Mouse (Mus musculus): Measurements from ENCODE around the gene Zbtb39. TPM values are rescaled to one million over a fixed set of nuclear protein-coding genes. Genes with fewer than 3 reads are reported as not detected.

Gene Zbtb39
- polyA plus RNA-seq, 1 experiment from 2014 or later = 3.1 TPM

DNA sequence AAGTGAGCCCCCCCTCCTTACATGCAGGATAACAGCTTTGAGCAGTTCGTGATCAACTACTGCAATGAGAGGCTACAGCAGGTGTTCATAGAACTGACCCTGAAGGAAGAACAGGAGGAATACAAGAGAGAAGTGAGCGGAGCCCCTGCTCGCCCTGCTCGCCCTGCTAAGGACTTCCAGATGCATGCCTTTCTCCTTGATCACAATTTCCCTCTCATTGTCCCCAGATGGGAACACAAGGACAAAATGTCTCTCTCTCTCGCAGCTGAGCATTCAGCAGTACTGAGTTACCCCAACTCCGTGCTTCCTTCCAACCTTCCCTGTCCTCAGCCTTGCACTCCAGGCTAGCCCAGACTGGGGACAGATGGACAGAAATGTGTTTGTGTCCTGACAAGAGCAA lies 26.6 kb upstream of the Zbtb39 start:
- Histone ChIP-seq H3K9ac (no peak overlapping the region), H3K36me3 (no peaks in the 10 kb centered on the region), H3K27ac (replicated peaks) (no peak overlapping the region), H3K4me1 (peaks cover 11% of the 10 kb centered on the region; the same call in 1 of the 2 replicates), H3K27me3 (no peaks in the 10 kb centered on the region), H3K9me3 (replicated peaks) (no peaks in the 10 kb centered on the region), H3K4me2 (replicated peaks) (no peak overlapping the region), H3K4me3 (replicated peaks) (no peak overlapping the region)
- 40% methylated on average over 6 of the region's 6 CpGs for WGBS
- ATAC-seq (ENCODE audit: insufficient number of reproducible peaks, low FRiP score, low TSS enrichment, low read depth) = no peak

DNA sequence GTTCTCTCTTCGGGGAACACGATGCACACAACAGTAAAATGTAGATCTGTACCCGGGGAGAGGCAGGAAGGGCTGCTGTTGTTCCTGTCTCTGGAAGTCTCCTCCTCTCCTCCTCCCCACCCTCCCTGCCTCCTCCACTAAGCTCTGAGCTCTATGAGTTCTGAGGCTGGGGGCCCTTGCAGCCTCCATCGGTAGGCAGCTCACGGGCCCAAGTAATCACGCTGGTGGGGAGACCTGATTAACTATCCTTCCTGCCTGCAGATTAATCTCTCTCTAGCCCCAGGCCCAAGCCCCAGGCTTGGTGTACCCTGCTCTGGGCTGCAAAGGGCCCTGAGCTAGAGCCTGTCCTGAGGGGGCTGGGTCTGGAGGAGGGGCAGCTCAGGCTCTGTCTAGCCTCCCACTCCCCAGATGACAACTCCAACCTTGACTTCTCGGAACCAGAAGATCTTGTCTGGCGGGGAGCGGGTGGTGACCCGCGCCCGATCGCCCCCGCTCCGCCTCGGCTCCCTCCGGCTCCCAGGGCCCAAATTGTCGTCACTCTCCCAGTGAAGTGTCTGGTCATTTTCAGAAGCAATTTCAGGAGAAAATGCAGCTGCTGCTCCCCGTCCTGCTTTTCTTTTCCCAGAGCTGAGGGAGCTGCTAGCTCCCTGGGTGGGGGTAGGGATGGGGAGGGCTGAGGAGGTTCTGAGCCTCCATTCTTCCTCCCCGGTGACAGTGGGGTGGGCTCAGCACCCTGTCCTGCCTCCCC lies 17.5 kb upstream of the Zbtb39 start:
- H3K27ac ChIP-seq (replicated peaks) = no peak overlapping the region
- peak overlapping the region; percentile 34 for H3K4me2 ChIP-seq (replicated peaks)
- WGBS = 14% methylated on average over 20 of the region's 20 CpGs
- peaks cover 19% of the 10 kb centered on the region; the same call in 1 of the 2 replicates for H3K27me3 ChIP-seq
- H3K9ac ChIP-seq = peak overlapping the region; percentile 15; the same call in 1 of the 2 replicates
- H3K4me1 ChIP-seq = peaks cover 17% of the 10 kb centered on the region
- no peak for ATAC-seq (ENCODE audit: insufficient number of reproducible peaks, low FRiP score, low TSS enrichment, low read depth)
- no peaks in the 10 kb centered on the region for H3K9me3 ChIP-seq (replicated peaks)
- no peaks in the 10 kb centered on the region for H3K36me3 ChIP-seq
- H3K4me3 ChIP-seq (replicated peaks) = peak overlapping the region; percentile 13

DNA sequence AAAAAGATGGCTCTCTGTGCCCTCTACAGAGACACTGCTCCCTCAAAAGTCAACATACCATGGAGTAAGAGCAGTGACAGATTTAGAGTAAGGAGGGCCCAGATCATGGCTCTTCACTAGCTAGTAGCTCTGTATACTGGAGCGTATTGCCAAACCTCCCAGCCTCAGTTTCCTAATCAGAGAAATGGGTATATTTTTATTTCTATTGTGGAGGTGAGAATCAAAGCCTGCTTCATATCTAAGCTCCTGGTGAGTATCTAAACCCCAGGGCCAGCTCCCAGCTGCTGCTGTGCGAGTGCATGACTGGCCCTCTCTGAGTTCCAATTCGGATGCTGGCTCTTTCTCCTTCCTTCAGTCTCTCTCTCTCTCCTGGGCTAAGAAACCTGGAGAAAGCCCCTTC lies 15.2 kb upstream of the Zbtb39 start, which contains the start of gene Tac2:
Gene Tac2, plus strand, starts transcription at position 301 of the 400 bp plus-strand sequence.
- WGBS = 75% methylated on average over 3 of the region's 3 CpGs
- no peaks in the 10 kb centered on the region for H3K36me3 ChIP-seq
- H3K4me2 ChIP-seq (replicated peaks) = no peak within 1 kb of the TSS
- H3K9me3 ChIP-seq (replicated peaks) = no peaks in the 10 kb centered on the region
- peaks cover 17% of the 10 kb centered on the region for H3K4me1 ChIP-seq
- no peak within 1 kb of the TSS for H3K27ac ChIP-seq (replicated peaks)
- H3K9ac ChIP-seq = no peak within 1 kb of the TSS
- no peak for ATAC-seq (ENCODE audit: insufficient number of reproducible peaks, low FRiP score, low TSS enrichment, low read depth)
- H3K4me3 ChIP-seq (replicated peaks) = no peak within 1 kb of the TSS
- peaks cover 24% of the 10 kb centered on the region; the same call in 1 of the 2 replicates for H3K27me3 ChIP-seq

DNA sequence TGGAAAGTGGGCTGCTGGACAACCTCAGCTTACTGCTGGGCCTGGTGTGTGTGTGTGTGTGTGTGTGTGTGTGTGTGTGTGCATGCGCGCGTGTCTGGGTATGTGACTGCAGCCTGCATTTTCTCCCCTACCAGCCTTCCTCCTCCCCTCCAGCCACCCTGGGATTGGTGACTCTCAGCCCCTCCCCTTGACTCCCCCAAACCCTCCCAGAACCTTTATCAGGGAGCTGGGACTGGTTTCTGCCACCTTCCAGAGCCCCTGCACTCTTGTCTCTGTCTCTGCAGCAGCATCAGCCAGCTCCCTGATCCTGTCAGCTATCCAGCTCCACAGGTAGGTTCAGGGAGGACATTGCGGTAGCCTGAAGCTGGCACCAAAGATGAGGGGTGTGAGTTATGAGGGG lies 14.2 kb upstream of the Zbtb39 start:
- Histone ChIP-seq H3K36me3 (no peaks in the 10 kb centered on the region), H3K4me3 (replicated peaks) (no peak overlapping the region), H3K9ac (no peak overlapping the region), H3K4me2 (replicated peaks) (no peak overlapping the region), H3K4me1 (peaks cover 17% of the 10 kb centered on the region), H3K27ac (replicated peaks) (no peak overlapping the region), H3K9me3 (replicated peaks) (no peaks in the 10 kb centered on the region), H3K27me3 (peaks cover 24% of the 10 kb centered on the region; the same call in 1 of the 2 replicates)
- WGBS = 61% methylated on average over 4 of the region's 4 CpGs
- ATAC-seq (ENCODE audit: insufficient number of reproducible peaks, low FRiP score, low TSS enrichment, low read depth) = no peak

DNA sequence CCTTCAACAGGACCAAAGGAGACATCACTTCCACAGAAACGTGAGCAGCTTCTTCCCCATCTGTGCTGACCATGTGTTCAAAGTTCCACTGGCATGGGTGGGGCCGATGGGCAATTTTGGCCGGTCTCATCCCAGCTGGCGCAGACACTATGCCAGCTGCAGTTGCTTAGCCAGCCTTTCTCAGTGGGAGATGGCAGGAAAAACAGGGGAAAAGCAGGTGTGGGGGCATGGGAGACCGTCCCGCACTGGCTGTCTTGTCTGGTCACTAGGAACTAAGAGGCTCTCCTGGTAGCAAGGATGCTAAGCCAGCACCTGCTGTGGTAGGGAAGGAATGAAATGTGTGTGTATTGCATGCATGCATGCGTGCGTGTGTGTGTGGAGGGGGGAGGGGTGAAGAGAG lies 10.9 kb upstream of the Zbtb39 start:
- Histone ChIP-seq H3K9ac (no peak overlapping the region), H3K4me2 (replicated peaks) (no peak overlapping the region), H3K4me3 (replicated peaks) (no peak overlapping the region), H3K36me3 (no peaks in the 10 kb centered on the region), H3K4me1 (peaks cover 5% of the 10 kb centered on the region; the same call in 1 of the 2 replicates), H3K9me3 (replicated peaks) (no peaks in the 10 kb centered on the region), H3K27ac (replicated peaks) (no peak overlapping the region), H3K27me3 (peaks cover 9% of the 10 kb centered on the region)
- ATAC-seq (ENCODE audit: insufficient number of reproducible peaks, low FRiP score, low TSS enrichment, low read depth) = no peak
- 57% methylated on average over 8 of the region's 8 CpGs for WGBS

DNA sequence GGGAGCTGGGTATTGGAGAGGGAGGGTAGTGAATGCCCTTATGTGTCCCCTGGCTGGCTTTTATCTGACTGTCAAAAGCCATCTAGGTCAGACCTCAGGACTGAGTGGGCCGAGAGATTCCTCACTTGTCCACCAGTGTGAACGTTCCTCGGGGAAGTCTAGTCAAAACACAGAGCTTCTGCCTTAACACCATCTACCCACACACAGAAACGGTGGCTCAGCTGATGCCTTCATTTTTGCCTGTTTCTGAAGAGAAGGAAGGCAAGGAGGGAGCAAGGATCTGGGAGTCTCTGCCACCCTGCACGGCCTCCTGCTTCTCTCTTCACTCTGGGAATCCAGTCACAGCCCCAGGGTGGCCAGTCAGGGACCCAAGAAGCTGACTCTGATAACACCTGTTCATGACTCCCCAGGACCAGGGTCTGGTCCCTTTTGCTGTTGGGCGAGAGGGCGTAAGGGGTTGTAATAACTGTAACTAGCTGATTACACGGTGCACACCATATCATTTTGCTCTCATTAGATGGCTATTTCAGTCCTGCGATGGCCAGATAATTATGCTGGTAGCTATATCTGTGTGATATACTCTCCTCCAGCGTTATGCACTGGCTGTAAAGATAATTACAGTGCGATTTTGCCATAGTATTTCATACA lies 8.9 kb upstream of the Zbtb39 start:
- Histone ChIP-seq H3K27ac (replicated peaks) (no peak overlapping the region), H3K9ac (no peak overlapping the region), H3K4me1 (peaks cover 5% of the 10 kb centered on the region; the same call in 1 of the 2 replicates), H3K36me3 (no peaks in the 10 kb centered on the region), H3K4me2 (replicated peaks) (no peak overlapping the region), H3K9me3 (replicated peaks) (no peaks in the 10 kb centered on the region), H3K4me3 (replicated peaks) (no peak overlapping the region), H3K27me3 (peaks cover 9% of the 10 kb centered on the region)
- no peak for ATAC-seq (ENCODE audit: insufficient number of reproducible peaks, low FRiP score, low TSS enrichment, low read depth)
- 47% methylated on average over 11 of the region's 11 CpGs for WGBS

DNA sequence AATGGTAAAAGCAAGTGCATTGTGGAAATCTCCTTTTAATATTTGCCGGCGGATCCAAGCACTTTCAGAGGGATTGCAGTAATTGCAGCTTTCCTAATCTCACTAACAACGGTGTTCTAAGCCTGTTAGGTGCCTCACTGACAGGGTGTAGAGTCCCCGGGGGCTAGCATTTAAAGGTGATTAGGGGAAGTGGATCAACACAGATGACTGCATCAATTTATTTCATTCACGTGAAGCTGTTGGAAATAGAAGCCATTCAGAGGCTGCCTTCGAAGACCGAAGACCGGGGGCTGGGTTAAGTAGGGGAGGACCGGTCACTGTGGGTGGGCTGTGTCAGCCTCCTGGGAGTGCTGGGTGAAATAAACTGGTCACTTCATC lies 8.4 kb upstream of the Zbtb39 start:
- WGBS = 26% methylated on average over 9 of the region's 9 CpGs
- H3K27me3 ChIP-seq = peaks cover 9% of the 10 kb centered on the region
- H3K36me3 ChIP-seq = no peaks in the 10 kb centered on the region
- H3K27ac ChIP-seq (replicated peaks) = no peak overlapping the region
- H3K9ac ChIP-seq = no peak overlapping the region
- peaks cover 5% of the 10 kb centered on the region; the same call in 1 of the 2 replicates for H3K4me1 ChIP-seq
- no peak overlapping the region for H3K4me3 ChIP-seq (replicated peaks)
- no peak overlapping the region for H3K4me2 ChIP-seq (replicated peaks)
- ATAC-seq (ENCODE audit: insufficient number of reproducible peaks, low FRiP score, low TSS enrichment, low read depth) = no peak
- no peaks in the 10 kb centered on the region for H3K9me3 ChIP-seq (replicated peaks)

DNA sequence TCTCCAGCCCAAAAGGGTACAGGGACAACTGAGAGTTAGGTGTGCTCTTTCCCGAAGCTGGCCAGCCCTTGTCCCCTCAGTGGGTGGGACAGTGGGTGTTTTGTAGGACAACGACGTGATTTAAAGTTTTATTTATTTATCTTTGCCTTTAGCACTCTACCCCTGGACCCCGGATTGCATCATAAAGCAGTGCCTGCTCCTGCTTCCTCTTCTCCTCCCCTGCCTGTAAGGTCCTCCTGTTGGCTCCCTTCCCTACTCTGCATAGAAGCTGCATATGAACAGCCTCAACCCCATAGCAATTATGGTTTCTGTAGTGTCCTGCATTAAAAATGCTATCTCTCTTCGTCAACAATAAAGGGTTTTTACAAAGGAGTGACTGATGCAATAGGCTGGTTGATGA lies 7.9 kb upstream of the Zbtb39 start:
- no peak overlapping the region for H3K27ac ChIP-seq (replicated peaks)
- H3K4me2 ChIP-seq (replicated peaks) = no peak overlapping the region
- no peaks in the 10 kb centered on the region for H3K9me3 ChIP-seq (replicated peaks)
- H3K9ac ChIP-seq = no peak overlapping the region
- H3K4me3 ChIP-seq (replicated peaks) = no peak overlapping the region
- 34% methylated on average over 5 of the region's 5 CpGs for WGBS
- no peaks in the 10 kb centered on the region for H3K36me3 ChIP-seq
- ATAC-seq (ENCODE audit: insufficient number of reproducible peaks, low FRiP score, low TSS enrichment, low read depth) = no peak
- peaks cover 9% of the 10 kb centered on the region for H3K27me3 ChIP-seq
- peaks cover 5% of the 10 kb centered on the region; the same call in 1 of the 2 replicates for H3K4me1 ChIP-seq

DNA sequence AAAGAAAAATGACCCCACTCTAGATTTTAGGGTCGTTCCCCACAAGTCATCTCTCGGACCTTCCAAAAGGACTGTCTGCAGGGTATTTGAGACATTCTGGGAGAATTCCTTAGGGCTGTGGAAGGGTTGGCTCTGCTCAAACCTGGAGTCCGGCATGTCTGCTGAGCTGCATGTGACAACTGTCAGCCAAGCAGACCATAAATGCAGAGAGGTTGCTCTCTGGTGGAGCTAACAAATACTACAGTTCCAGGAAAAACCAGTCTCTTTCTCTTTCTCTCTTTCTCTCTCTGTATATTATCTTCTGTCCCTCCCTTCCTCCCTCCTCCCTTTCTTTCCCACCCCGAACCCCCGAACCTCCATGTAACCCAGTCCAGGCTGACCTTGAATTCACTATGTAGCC lies 4.9 kb upstream of the Zbtb39 start:
- Histone ChIP-seq H3K36me3 (no peaks in the 10 kb centered on the region), H3K27ac (replicated peaks) (no peak overlapping the region), H3K9me3 (replicated peaks) (no peaks in the 10 kb centered on the region), H3K4me1 (peaks cover 10% of the 10 kb centered on the region; the same call in 1 of the 2 replicates), H3K4me3 (replicated peaks) (no peak overlapping the region), H3K4me2 (replicated peaks) (no peak overlapping the region), H3K27me3 (peaks cover 4% of the 10 kb centered on the region; the same call in 1 of the 2 replicates), H3K9ac (no peak overlapping the region)
- 32% methylated on average over 5 of the region's 5 CpGs for WGBS
- no peak for ATAC-seq (ENCODE audit: insufficient number of reproducible peaks, low FRiP score, low TSS enrichment, low read depth)

DNA sequence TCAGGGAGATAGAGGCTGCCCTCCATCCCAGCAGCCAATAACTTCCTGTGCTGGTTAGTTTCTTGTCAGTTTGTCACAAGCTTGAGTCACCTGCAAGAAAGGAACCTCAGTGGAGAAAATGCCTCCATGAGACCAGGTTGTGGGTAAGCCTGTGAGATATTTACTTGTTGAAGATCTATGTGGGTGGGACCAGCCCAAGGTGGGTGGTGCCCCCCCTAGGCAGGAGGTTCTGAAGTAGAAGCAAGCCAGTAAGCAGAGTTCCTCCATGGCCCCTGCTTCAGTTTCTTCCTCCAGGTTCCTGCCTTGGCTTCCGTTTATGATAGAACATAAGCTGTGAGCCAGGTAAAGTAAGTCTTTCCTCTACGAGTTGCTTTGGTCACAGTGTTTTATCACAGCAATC lies 3.1 kb upstream of the Zbtb39 start:
- Histone ChIP-seq H3K36me3 (0 out of 2 replicates have a peak, but pooled peaks cover under 1% of the 10 kb centered on the region), H3K4me3 (replicated peaks) (no peak overlapping the region)
- WGBS = 80% methylated on average over 2 of the region's 2 CpGs

DNA sequence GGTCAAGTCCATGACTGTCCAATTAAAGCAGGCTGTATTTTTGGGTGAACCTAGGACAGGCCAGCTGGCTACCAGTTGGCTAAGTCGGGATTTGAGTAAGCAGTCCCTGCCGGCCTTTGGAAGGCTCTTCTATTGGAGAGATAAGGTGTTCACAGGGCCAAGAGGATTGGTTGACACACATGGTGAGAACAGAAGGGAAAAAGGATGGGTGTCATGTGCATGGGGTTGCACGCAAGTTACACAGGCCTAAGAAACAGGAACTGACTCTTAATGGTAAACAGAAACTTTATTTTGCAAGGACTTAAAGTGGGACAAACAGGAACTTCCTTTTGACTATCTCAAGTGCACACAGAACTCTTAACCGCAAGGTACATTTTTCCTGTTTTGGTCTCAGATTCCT lies 2.4 kb upstream of the Zbtb39 start:
- H3K36me3 ChIP-seq = peaks cover 7% of the 10 kb centered on the region
- H3K4me3 ChIP-seq (replicated peaks) = no peak overlapping the region
- H3K27me3 ChIP-seq = no peaks in the 10 kb centered on the region; the same call in 1 of the 2 replicates
- no peak overlapping the region for H3K27ac ChIP-seq (replicated peaks)
- H3K4me1 ChIP-seq = peaks cover 16% of the 10 kb centered on the region
- 69% methylated on average over 4 of the region's 4 CpGs for WGBS
- no peak overlapping the region for H3K9ac ChIP-seq
- H3K4me2 ChIP-seq (replicated peaks) = no peak overlapping the region
- H3K9me3 ChIP-seq (replicated peaks) = no peaks in the 10 kb centered on the region
- ATAC-seq (ENCODE audit: insufficient number of reproducible peaks, low FRiP score, low TSS enrichment, low read depth) = no peak

More for the DNA sequence above, 3.1 kb upstream of the Zbtb39 start:
- Histone ChIP-seq H3K4me2 (replicated peaks) (no peak overlapping the region), H3K27me3 (peaks cover 2% of the 10 kb centered on the region; the same call in 1 of the 2 replicates), H3K4me1 (peaks cover 16% of the 10 kb centered on the region), H3K27ac (replicated peaks) (no peak overlapping the region), H3K9me3 (replicated peaks) (no peaks in the 10 kb centered on the region), H3K9ac (no peak overlapping the region)
- ATAC-seq (ENCODE audit: insufficient number of reproducible peaks, low FRiP score, low TSS enrichment, low read depth) = no peak
